Comparison of ENCODE assay signal across 21 mouse cellular contexts in the genomic region with DNA sequence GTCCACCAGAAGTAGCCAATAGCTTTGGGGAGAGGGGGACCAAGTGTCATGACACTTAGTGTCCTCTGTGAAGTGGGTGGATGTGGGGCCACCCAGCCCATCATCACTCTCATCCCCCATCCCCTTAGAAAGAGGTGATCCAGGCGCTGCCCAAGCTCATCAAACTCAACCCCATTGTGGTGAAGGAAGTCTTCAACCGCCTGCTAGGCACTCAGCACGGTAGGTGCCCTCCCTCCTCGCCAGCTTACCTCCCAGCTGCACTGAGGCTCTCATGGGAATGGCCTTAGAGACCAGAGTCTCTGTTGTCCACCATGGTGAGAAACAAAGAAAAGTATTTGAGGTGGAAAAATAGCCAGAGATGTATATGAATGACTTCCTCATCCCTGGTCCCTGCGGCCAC. TPM values are rescaled to one million over a fixed set of nuclear protein-coding genes. Genes with fewer than 3 reads are reported as not detected.
DNase-seq lines count a peak whose midpoint lies in the region; TF ChIP-seq lines count a peak whose summit lies in the region.
"Had no signal": no experiment of that assay in that cellular context is flagged by ENCODE, and none has a peak within 500 bp of the region (broad histone marks: within the 10 kb centered on the region; RNA-seq: fewer than 3 reads in every experiment).

No protein-coding gene starts in this region.

- intact Hi-C loops in left cerebral cortex, adult 2 months (cut with DNase I), result no loop called here
- intact Hi-C loops in left cerebral cortex, postnatal 14 days (cut with DNase I), result no loop called here

- 0 out of 2 replicates have a peak overlapping the region, but pooled peaks have one; percentile 89 for H3K27ac ChIP-seq in layer of hippocampus, adult 2 months
- peak overlapping the region; percentile 81; the same call in 1 of the 2 replicates for H3K27ac ChIP-seq in left cerebral cortex, adult 2 months

- DNase-seq in heart, adult 11 months, result peak; percentile 90
- no peak for DNase-seq in heart, adult 18-20 months
- DNase-seq in layer of hippocampus, adult 2 months (ENCODE audit: low spot score in 2 of 2), result no peak
- no peak for DNase-seq in layer of hippocampus, postnatal 10 days (ENCODE audit: low spot score in 2 of 2)
- no peak for DNase-seq in left cerebral cortex, adult 2 months (ENCODE audit: extremely low spot score in 1 of 2, low spot score in 2 of 2)
- DNase-seq in left cerebral cortex, postnatal 14 days (ENCODE audit: low spot score in 2 of 2), result no peak
- DNase-seq: adrenal gland, adult 2 months; adrenal gland, adult 8-10 months; adrenal gland, postnatal 10 days; adrenal gland, postnatal 14 days; adrenal gland, postnatal 25 days; adrenal gland, postnatal 36 days; B cell, adult 2 months; cerebellum, adult 11 months; cerebellum, adult 11-12 months; cerebellum, adult 18-20 months had no signal

- no peak for TF ChIP-seq CTCF in layer of hippocampus, adult 2 months (conservative IDR thresholded peaks at IDR 0.05)
- no peak for TF ChIP-seq CTCF in left cerebral cortex, adult 2 months (IDR thresholded peaks at IDR 0.05)

- H3K4me3 ChIP-seq in layer of hippocampus, adult 2 months, result no peak overlapping the region
- H3K4me3 ChIP-seq in left cerebral cortex, adult 2 months, result no peak overlapping the region

RNA-seq across cellular contexts. Expression of a gene that starts 5.2 kb away (rescaled TPM):
- not detected for total RNA-seq in heart, adult 18-20 months (2021)
- under 1 TPM in 1 of 2 experiments, not detected in 1; 0.20 TPM for total RNA-seq in layer of hippocampus, adult 2 months (2021)
- total RNA-seq in layer of hippocampus, postnatal 10 days (2021), result under 1 TPM; 0.21 to 0.58 TPM
- under 1 TPM; 0.27 to 0.30 TPM for total RNA-seq in left cerebral cortex, adult 2 months (2021)
- under 1 TPM; 0.29 to 0.49 TPM for total RNA-seq in left cerebral cortex, postnatal 14 days (2021)
- total RNA-seq: adrenal gland, adult 18-20 months; adrenal gland, adult 2 months; adrenal gland, postnatal 10 days; adrenal gland, postnatal 14 days; adrenal gland, postnatal 25 days; adrenal gland, postnatal 36 days; adrenal gland, postnatal 4 days had no signal

RNA-seq across cellular contexts. Expression of a gene that starts 25.1 kb away (rescaled TPM):
- total RNA-seq in heart, adult 18-20 months (2021), result 10 to 100 TPM; 85.2 to 93.9 TPM
- total RNA-seq in layer of hippocampus, adult 2 months (2021), result 100 to 1,000 TPM; 112 to 114 TPM
- total RNA-seq in layer of hippocampus, postnatal 10 days (2021), result 10 to 100 TPM; 88.4 to 90.2 TPM
- 100 to 1,000 TPM; 126 to 133 TPM for total RNA-seq in left cerebral cortex, adult 2 months (2021)
- total RNA-seq in left cerebral cortex, postnatal 14 days (2021), result 100 to 1,000 TPM; 106 to 109 TPM

RNA-seq across cellular contexts. Expression of a gene that starts 25.9 kb away (rescaled TPM):
- not detected for total RNA-seq in heart, adult 18-20 months (2021)
- not detected for total RNA-seq in layer of hippocampus, adult 2 months (2021)
- total RNA-seq in layer of hippocampus, postnatal 10 days (2021), result not detected
- not detected for total RNA-seq in left cerebral cortex, adult 2 months (2021)
- total RNA-seq in left cerebral cortex, postnatal 14 days (2021), result not detected
- total RNA-seq: adrenal gland, adult 18-20 months; adrenal gland, adult 2 months; adrenal gland, postnatal 25 days; adrenal gland, postnatal 36 days; G1E; MEL had no signal

RNA-seq across cellular contexts. Expression of a gene that starts 26.8 kb away (rescaled TPM):
- 10 to 100 TPM; 44.6 to 46.6 TPM for total RNA-seq in heart, adult 18-20 months (2021)
- 100 to 1,000 TPM; 154 TPM for total RNA-seq in layer of hippocampus, adult 2 months (2021)
- total RNA-seq in layer of hippocampus, postnatal 10 days (2021), result 100 to 1,000 TPM; 141 to 148 TPM
- total RNA-seq in left cerebral cortex, adult 2 months (2021), result 100 to 1,000 TPM; 141 to 143 TPM
- 100 to 1,000 TPM; 151 to 162 TPM for total RNA-seq in left cerebral cortex, postnatal 14 days (2021)
- total RNA-seq: CH12.LX had no signal

RNA-seq across cellular contexts. Expression of a gene that starts 34.4 kb away (rescaled TPM):
- 100 to 1,000 TPM; 503 to 516 TPM for total RNA-seq in heart, adult 18-20 months (2021)
- total RNA-seq in layer of hippocampus, adult 2 months (2021), result 10 to 100 TPM; 38.8 to 56.8 TPM
- total RNA-seq in layer of hippocampus, postnatal 10 days (2021), result 10 to 100 TPM; 33.3 to 37.2 TPM
- 10 to 100 TPM; 35.2 to 50.4 TPM for total RNA-seq in left cerebral cortex, adult 2 months (2021)
- 10 to 100 TPM; 34.3 to 36.7 TPM for total RNA-seq in left cerebral cortex, postnatal 14 days (2021)
